Mouse (Mus musculus): ENCODE results near the gene Nubpl.
"Not testable (repeated sequence)": the region's sequence is repeated elsewhere in the genome, so short reads cannot be mapped to it uniquely, and the experiment has no call there.

Nubpl gene

GRCm38 (mm10) chr12:52097650-52098070, at the start of gene Nubpl:
Nubpl (plus strand) TSS chr12:52097737.
- DNase-seq (ENCODE audit: low spot score): peak; percentile 97

- no peak for DNase-seq (ENCODE audit: low spot score)
Observed at GRCm38 (mm10) chr12:52049324-52049723, 48.2 kb upstream of the Nubpl start.

GRCm38 (mm10) chr12:52079296-52079695, 18.2 kb upstream of the Nubpl start:
- not testable (repeated sequence) for DNase-seq (ENCODE audit: low spot score)

GRCm38 (mm10) chr12:52097049-52097649, 388 bp upstream of the Nubpl start:
- no peak for DNase-seq (ENCODE audit: low spot score)

GRCm38 (mm10) chr12:52120276-52120675, 22.7 kb downstream of the Nubpl start:
- DNase-seq (ENCODE audit: low spot score): no peak

GRCm38 (mm10) chr12:52126407-52126806, 28.9 kb downstream of the Nubpl start:
- DNase-seq (ENCODE audit: low spot score): no peak

GRCm38 (mm10) chr12:52129072-52129471, 31.5 kb downstream of the Nubpl start:
- no peak for DNase-seq (ENCODE audit: low spot score)

- DNase-seq (ENCODE audit: low spot score): peak; percentile 9
Observed at GRCm38 (mm10) chr12:52132256-52132655, 34.7 kb downstream of the Nubpl start.

- DNase-seq (ENCODE audit: low spot score): no peak
Observed at GRCm38 (mm10) chr12:52138296-52138695, 40.8 kb downstream of the Nubpl start.

GRCm38 (mm10) chr12:52146639-52147038, 49.1 kb downstream of the Nubpl start:
- DNase-seq (ENCODE audit: low spot score): no peak

GRCm38 (mm10) chr12:52149448-52149847, 51.9 kb downstream of the Nubpl start:
- DNase-seq (ENCODE audit: low spot score): no peak

GRCm38 (mm10) chr12:52152071-52152470, 54.5 kb downstream of the Nubpl start:
- no peak for DNase-seq (ENCODE audit: low spot score)

- no peak for DNase-seq (ENCODE audit: low spot score)
Observed at GRCm38 (mm10) chr12:52154906-52155305, 57.4 kb downstream of the Nubpl start.

GRCm38 (mm10) chr12:52164414-52164813, 66.9 kb downstream of the Nubpl start:
- no peak for DNase-seq (ENCODE audit: low spot score)

- no peak for DNase-seq (ENCODE audit: low spot score)
Observed at GRCm38 (mm10) chr12:52186205-52186793, 88.8 kb downstream of the Nubpl start.

GRCm38 (mm10) chr12:52186963-52187590, 89.5 kb downstream of the Nubpl start:
- no peak for DNase-seq (ENCODE audit: low spot score)

GRCm38 (mm10) chr12:52198471-52198870, 100.9 kb downstream of the Nubpl start:
- DNase-seq (ENCODE audit: low spot score): no peak

GRCm38 (mm10) chr12:52209121-52209610, 111.6 kb downstream of the Nubpl start:
- DNase-seq (ENCODE audit: low spot score): no peak

GRCm38 (mm10) chr12:52211144-52211543, 113.6 kb downstream of the Nubpl start:
- DNase-seq (ENCODE audit: low spot score): no peak

- no peak for DNase-seq (ENCODE audit: low spot score)
Observed at GRCm38 (mm10) chr12:52214837-52215236, 117.3 kb downstream of the Nubpl start.

- no peak for DNase-seq (ENCODE audit: low spot score)
Observed at GRCm38 (mm10) chr12:52224954-52225353, 127.4 kb downstream of the Nubpl start.

- no peak for DNase-seq (ENCODE audit: low spot score)
Observed at GRCm38 (mm10) chr12:52228746-52229145, 131.2 kb downstream of the Nubpl start.

- not testable (repeated sequence) for DNase-seq (ENCODE audit: low spot score)
Observed at GRCm38 (mm10) chr12:52231929-52232328, 134.4 kb downstream of the Nubpl start.

Data from ovary, postnatal 14 days (tissue).